Mouse (Mus musculus) liver, adult 2 months (tissue): ENCODE data around the gene Slc35f6. TPM values are rescaled to one million over a fixed set of nuclear protein-coding genes. Genes with fewer than 3 reads are reported as not detected.

Experiments
- DNase-seq: peaks from one replicate; pipeline ENCODE4 v3.0.0-alpha.2; 2011; ENCODE audit warnings: low read depth, low spot score; ENCODE audit errors: extremely low read depth
- H3K27ac ChIP-seq: fragments of 200-500 bp; replicated peaks from 2 replicates; pipeline ENCODE4 v1.5.1; 2012; ENCODE audit warnings: low read depth, mild to moderate bottlenecking, control low read depth, inconsistent platforms, low read length; ENCODE audit not compliant: insufficient read depth
- H3K27me3 ChIP-seq: fragments of 200-500 bp; 2 replicates; pipeline ENCODE4 v1.6.1; 2012; ENCODE audit warnings: mild to moderate bottlenecking, moderate library complexity, low read length, inconsistent platforms; ENCODE audit not compliant: control insufficient read depth, insufficient read depth
- H3K36me3 ChIP-seq: fragments of 200-500 bp; 2 replicates; pipeline ENCODE4 v1.6.1; 2012; ENCODE audit warnings: low read length, inconsistent platforms; ENCODE audit not compliant: control insufficient read depth, insufficient read depth
- H3K4me1 ChIP-seq: fragments of 200-500 bp; 2 replicates; pipeline ENCODE4 v1.6.1; 2011; ENCODE audit warnings: low read length; ENCODE audit not compliant: control insufficient read depth, insufficient read depth
- H3K4me3 ChIP-seq: fragments of 200-500 bp; 2 replicates; pipeline ENCODE4 v1.5.1; 2011; ENCODE audit warnings: low read depth, mild to moderate bottlenecking, control low read depth, low read length, moderate library complexity; ENCODE audit not compliant: insufficient read depth
- H3K79me2 ChIP-seq: fragments of 200-500 bp; 2 replicates; pipeline ENCODE4 v1.6.1; 2012; ENCODE audit warnings: inconsistent platforms, mild to moderate bottlenecking, low read length, moderate library complexity; ENCODE audit not compliant: control insufficient read depth, insufficient read depth
- H3K9ac ChIP-seq: fragments of 200-500 bp; 2 replicates; pipeline ENCODE4 v1.6.1; 2012; ENCODE audit warnings: low read depth, mild to moderate bottlenecking, control low read depth, inconsistent platforms, low read length
- CTCF ChIP-seq: fragments of 200-500 bp; IDR thresholded peaks from 2 replicates; pipeline ENCODE4 v1.5.1; 2011; ENCODE audit warnings: low read depth, low read length, control low read depth
- POLR2A ChIP-seq: fragments of 200-500 bp; IDR thresholded peaks from 2 replicates; pipeline ENCODE4 v1.6.1; 2011; ENCODE audit warnings: low read length, control low read depth; ENCODE audit not compliant: insufficient read depth; ENCODE audit errors: extremely low read depth
- WGBS: fragments of 180-500 bp; shearing (Covaris S2); methylation state at CpG from one replicate; pipeline ENCODE4 v1.1.7; 2018; 5-methylcytosine and 5-hydroxymethylcytosine counted together
- polyA plus RNA-seq: library from polyadenylated mRNA; depleted of rRNA; stranded (reverse); fragments of >200 nt; gene quantifications from 2 replicates; pipeline ENCODE4 v1.2.3, GENCODE M21; 2012
- total RNA-seq: library from RNA; depleted of rRNA; stranded (reverse); fragments of >200 nt; gene quantifications from 2 replicates; pipeline ENCODE4 v1.2.3, GENCODE M21; 2014

The Slc35f6 gene
- total and polyA plus RNA-seq, 2 experiments: 16.2 to 55.4 TPM

GRCm38 (mm10) chr5:30643477-30644179 lies 4.1 kb upstream of the Slc35f6 start:
- 45% methylated on average over 5 of the region's 5 CpGs for WGBS

GRCm38 (mm10) chr5:30646036-30646435 lies 1.7 kb upstream of the Slc35f6 start:
- H3K79me2 ChIP-seq: peaks cover 13% of the 10 kb centered on the region; the same call in 1 of the 2 replicates
- DNase-seq: peak; percentile 29
- peaks cover 8% of the 10 kb centered on the region for H3K4me1 ChIP-seq
- no peak overlapping the region for H3K9ac ChIP-seq
- H3K27me3 ChIP-seq: no peaks in the 10 kb centered on the region
- 78% methylated on average over 2 of the region's 2 CpGs for WGBS
- no peak overlapping the region for H3K27ac ChIP-seq
- H3K36me3 ChIP-seq: no peaks in the 10 kb centered on the region
- no peak overlapping the region for H3K4me3 ChIP-seq
- TF ChIP-seq POLR2A (no peak), CTCF (no peak)

More at GRCm38 (mm10) chr5:30643477-30644179, 4.1 kb upstream of the Slc35f6 start:
- DNase-seq: no peak
- H3K27ac ChIP-seq: no peak overlapping the region
- no peaks in the 10 kb centered on the region for H3K27me3 ChIP-seq
- TF ChIP-seq POLR2A: no peak
- no peak for TF ChIP-seq CTCF
- H3K36me3 ChIP-seq: no peaks in the 10 kb centered on the region
- no peak overlapping the region for H3K9ac ChIP-seq
- no peak overlapping the region for H3K4me3 ChIP-seq
- H3K4me1 ChIP-seq: peaks cover 3% of the 10 kb centered on the region
- peaks cover 3% of the 10 kb centered on the region; the same call in 1 of the 2 replicates for H3K79me2 ChIP-seq

DNA sequence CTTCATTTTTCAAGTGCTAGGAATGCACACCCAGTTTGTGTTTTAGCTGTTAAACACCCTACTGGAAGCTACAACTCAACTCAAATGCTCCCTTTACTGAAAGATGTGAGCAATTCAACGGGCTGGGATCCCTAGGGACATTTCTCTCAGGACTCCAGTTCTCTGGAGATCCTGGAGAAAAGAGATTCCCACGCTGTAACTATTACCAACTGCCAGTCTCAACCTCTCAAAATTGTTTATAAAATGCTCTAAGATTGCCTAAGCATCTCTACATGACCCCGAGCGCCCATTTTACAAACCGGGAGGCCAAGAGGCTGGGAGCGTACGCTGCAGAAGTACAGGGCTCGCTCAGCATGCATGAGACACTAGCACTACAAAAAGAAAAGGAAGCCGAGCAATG lies 337 bp upstream of the Slc35f6 start:
- WGBS: 12% methylated on average over 9 of the region's 9 CpGs
- no peaks in the 10 kb centered on the region for H3K36me3 ChIP-seq
- H3K27ac ChIP-seq: peak overlapping the region; percentile 76
- H3K27me3 ChIP-seq: no peaks in the 10 kb centered on the region
- peaks cover 13% of the 10 kb centered on the region; the same call in 1 of the 2 replicates for H3K79me2 ChIP-seq
- no peak for TF ChIP-seq CTCF
- TF ChIP-seq POLR2A: no peak
- H3K4me1 ChIP-seq: peaks cover 8% of the 10 kb centered on the region
- DNase-seq: no peak
- H3K4me3 ChIP-seq: peak overlapping the region; percentile 97
- peak overlapping the region; percentile 77 for H3K9ac ChIP-seq

- no peak overlapping the region for H3K4me3 ChIP-seq
- H3K9ac ChIP-seq: no peak overlapping the region
Measured at GRCm38 (mm10) chr5:30649558-30649957, 1.8 kb downstream of the Slc35f6 start.

DNA sequence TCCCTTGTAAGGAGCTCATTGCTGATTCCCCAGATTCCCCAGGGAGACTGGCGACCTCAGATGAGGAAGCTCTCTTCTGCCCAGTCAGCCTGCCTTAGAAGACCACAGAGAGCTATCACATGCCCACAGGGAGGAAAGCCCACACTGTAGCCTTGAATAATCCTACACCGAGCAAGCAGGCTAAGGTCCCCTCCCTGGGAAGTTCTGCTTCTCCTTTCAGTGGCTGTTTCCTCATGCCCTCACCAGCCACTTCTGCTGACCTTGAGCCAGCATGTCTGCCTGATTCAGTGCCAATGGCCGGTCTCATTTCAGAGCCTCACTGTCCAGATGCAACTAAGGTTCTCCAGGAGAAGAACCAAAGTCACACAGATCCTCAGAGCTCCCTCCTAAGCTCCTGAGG lies 3.0 kb downstream of the Slc35f6 start:
- H3K36me3 ChIP-seq: no peaks in the 10 kb centered on the region
- peaks cover 13% of the 10 kb centered on the region; the same call in 1 of the 2 replicates for H3K79me2 ChIP-seq
- H3K4me3 ChIP-seq: no peak overlapping the region
- H3K4me1 ChIP-seq: peaks cover 8% of the 10 kb centered on the region
- peak; percentile 40 for DNase-seq
- no peak for TF ChIP-seq POLR2A
- no peak for TF ChIP-seq CTCF
- no peaks in the 10 kb centered on the region for H3K27me3 ChIP-seq
- no peak overlapping the region for H3K27ac ChIP-seq
- WGBS: 83% methylated on average over 3 of the region's 3 CpGs
- no peak overlapping the region for H3K9ac ChIP-seq

More at GRCm38 (mm10) chr5:30649558-30649957, 1.8 kb downstream of the Slc35f6 start:
- no peak for TF ChIP-seq CTCF
- TF ChIP-seq POLR2A: no peak
- Histone ChIP-seq H3K36me3 (no peaks in the 10 kb centered on the region), H3K4me1 (peaks cover 8% of the 10 kb centered on the region), H3K27me3 (no peaks in the 10 kb centered on the region), H3K79me2 (peaks cover 13% of the 10 kb centered on the region; the same call in 1 of the 2 replicates), H3K27ac (no peak overlapping the region)
- 46% methylated on average over 4 of the region's 4 CpGs for WGBS
- DNase-seq: no peak

DNA sequence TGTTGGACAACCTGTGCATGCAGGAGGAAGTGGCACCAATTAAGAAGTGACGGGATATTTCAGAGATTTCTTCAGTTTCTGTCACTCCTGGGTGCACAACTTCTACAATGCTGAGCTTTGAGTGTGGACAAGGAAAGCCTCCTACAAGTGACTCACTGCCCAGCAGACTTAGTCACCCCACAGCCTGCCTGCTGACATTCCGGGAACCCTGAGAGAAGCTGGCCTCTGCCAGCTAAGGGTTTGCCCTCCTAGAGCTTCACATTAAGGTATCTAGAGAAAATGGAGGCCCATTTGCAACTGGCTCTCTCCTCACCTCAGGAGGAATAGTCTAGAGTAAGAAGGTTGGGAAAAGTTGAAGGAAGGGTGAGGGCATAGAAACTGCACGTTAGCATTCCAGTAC lies 3.8 kb downstream of the Slc35f6 start:
- Histone ChIP-seq H3K27me3 (no peaks in the 10 kb centered on the region), H3K9ac (no peak overlapping the region), H3K27ac (no peak overlapping the region), H3K36me3 (no peaks in the 10 kb centered on the region), H3K4me1 (peaks cover 8% of the 10 kb centered on the region), H3K79me2 (peaks cover 13% of the 10 kb centered on the region; the same call in 1 of the 2 replicates), H3K4me3 (no peak overlapping the region)
- WGBS: 83% methylated on average over 3 of the region's 3 CpGs
- no peak for DNase-seq
- no peak for TF ChIP-seq CTCF
- TF ChIP-seq POLR2A: no peak
